Mouse (Mus musculus): ENCODE measurements around the gene Ddi2. TPM values are rescaled to one million over a fixed set of nuclear protein-coding genes. Genes with fewer than 3 reads are reported as not detected.
"Not testable (repeated sequence)": the region's sequence is repeated elsewhere in the genome, so short reads cannot be mapped to it uniquely, and the experiment has no call there.

The Ddi2 gene
- 10 to 100 TPM; 42.8 to 50.1 TPM for total RNA-seq (2021)
- long read RNA-seq, experiment 1, full-length matches to known transcripts = 23 of 35 reads
- long read RNA-seq, experiment 1, partial matches to known transcripts = 3 of 35 reads
- long read RNA-seq, experiment 1, other reads (novel, unspliced or antisense) = 9 of 35 reads
- long read RNA-seq, experiment 2, full-length matches to known transcripts = 12 of 25 reads
- long read RNA-seq, experiment 2, partial matches to known transcripts = 2 of 25 reads
- long read RNA-seq, experiment 2, other reads (novel, unspliced or antisense) = 11 of 25 reads

GRCm38 (mm10) chr4:141722731-141723672 lies at the start of gene Ddi2:
TSS of gene Ddi2 (minus strand) at chr4:141723419.
- no peak for TF ChIP-seq CTCF (conservative IDR thresholded peaks at IDR 0.05)
- peak within 1 kb of the TSS; percentile 98 for H3K27ac ChIP-seq
- peak; percentile 92 to 93 for DNase-seq (ENCODE audit: low spot score in 2 of 2)
- peak within 1 kb of the TSS; percentile 73 for H3K4me3 ChIP-seq

GRCm38 (mm10) chr4:141773019-141773418 lies 49.8 kb upstream of the Ddi2 start:
- TF ChIP-seq CTCF (conservative IDR thresholded peaks at IDR 0.05) = peak; percentile 27
- not testable (repeated sequence) for H3K4me3 ChIP-seq; H3K27ac ChIP-seq; DNase-seq (ENCODE audit: low spot score in 2 of 2)

GRCm38 (mm10) chr4:141771823-141772222 lies 48.6 kb upstream of the Ddi2 start:
- H3K4me3 ChIP-seq = no peak overlapping the region
- no peak for TF ChIP-seq CTCF (conservative IDR thresholded peaks at IDR 0.05)
- DNase-seq (ENCODE audit: low spot score in 2 of 2) = no peak
- no peak overlapping the region for H3K27ac ChIP-seq

- no peak for TF ChIP-seq CTCF (conservative IDR thresholded peaks at IDR 0.05)
- Histone ChIP-seq H3K27ac (peak overlapping the region; percentile 81), H3K4me3 (no peak overlapping the region)
- no peak for DNase-seq (ENCODE audit: low spot score in 2 of 2)
Observed at GRCm38 (mm10) chr4:141769501-141770160, 46.4 kb upstream of the Ddi2 start.

GRCm38 (mm10) chr4:141767353-141768036 lies 44.3 kb upstream of the Ddi2 start:
- H3K4me3 ChIP-seq = no peak overlapping the region
- TF ChIP-seq CTCF (conservative IDR thresholded peaks at IDR 0.05) = no peak
- peak overlapping the region; percentile 81 for H3K27ac ChIP-seq
- peak in 1 of 2 experiments; percentile 46 for DNase-seq (ENCODE audit: low spot score in 2 of 2)

- TF ChIP-seq CTCF (conservative IDR thresholded peaks at IDR 0.05) = no peak
- Histone ChIP-seq H3K27ac (peak overlapping the region; percentile 81), H3K4me3 (no peak overlapping the region)
- DNase-seq (ENCODE audit: low spot score in 2 of 2) = peak in 1 of 2 experiments; percentile 41
Observed at GRCm38 (mm10) chr4:141766668-141767352, 43.6 kb upstream of the Ddi2 start.

GRCm38 (mm10) chr4:141766316-141766667 lies 43.1 kb upstream of the Ddi2 start:
- no peak for TF ChIP-seq CTCF (conservative IDR thresholded peaks at IDR 0.05)
- Histone ChIP-seq H3K4me3 (no peak overlapping the region), H3K27ac (peak overlapping the region; percentile 81)
- no peak for DNase-seq (ENCODE audit: low spot score in 2 of 2)

GRCm38 (mm10) chr4:141765008-141765407 lies 41.8 kb upstream of the Ddi2 start:
- TF ChIP-seq CTCF (conservative IDR thresholded peaks at IDR 0.05) = no peak
- H3K27ac ChIP-seq = no peak overlapping the region
- DNase-seq (ENCODE audit: low spot score in 2 of 2) = no peak
- H3K4me3 ChIP-seq = no peak overlapping the region

- H3K4me3 ChIP-seq = no peak overlapping the region
- H3K27ac ChIP-seq = no peak overlapping the region
- no peak for DNase-seq (ENCODE audit: low spot score in 2 of 2)
- no peak for TF ChIP-seq CTCF (conservative IDR thresholded peaks at IDR 0.05)
Observed at GRCm38 (mm10) chr4:141763476-141763875, 40.3 kb upstream of the Ddi2 start.

- H3K27ac ChIP-seq = no peak overlapping the region
- no peak for DNase-seq (ENCODE audit: low spot score in 2 of 2)
- H3K4me3 ChIP-seq = no peak overlapping the region
- no peak for TF ChIP-seq CTCF (conservative IDR thresholded peaks at IDR 0.05)
Observed at GRCm38 (mm10) chr4:141762102-141762598, 38.9 kb upstream of the Ddi2 start.

- no peak overlapping the region for H3K27ac ChIP-seq
- no peak for DNase-seq (ENCODE audit: low spot score in 2 of 2)
- H3K4me3 ChIP-seq = no peak overlapping the region
- no peak for TF ChIP-seq CTCF (conservative IDR thresholded peaks at IDR 0.05)
Observed at GRCm38 (mm10) chr4:141760942-141761341, 37.7 kb upstream of the Ddi2 start.

All from layer of hippocampus, adult 2 months (tissue).